Mouse (Mus musculus) cerebellum, postnatal 10 days (tissue): ENCODE data around the gene Mllt11.
A peak's percentile ranks its signal among the peaks of the same experiment; 100 is the strongest.

Source experiments
- DNase-seq, 2 experiments: peaks; one replicate each; pipeline ENCODE4 v3.0.0; 2021; ENCODE audit warnings: mixed read lengths in 2 of 2

Mllt11 gene

DNA sequence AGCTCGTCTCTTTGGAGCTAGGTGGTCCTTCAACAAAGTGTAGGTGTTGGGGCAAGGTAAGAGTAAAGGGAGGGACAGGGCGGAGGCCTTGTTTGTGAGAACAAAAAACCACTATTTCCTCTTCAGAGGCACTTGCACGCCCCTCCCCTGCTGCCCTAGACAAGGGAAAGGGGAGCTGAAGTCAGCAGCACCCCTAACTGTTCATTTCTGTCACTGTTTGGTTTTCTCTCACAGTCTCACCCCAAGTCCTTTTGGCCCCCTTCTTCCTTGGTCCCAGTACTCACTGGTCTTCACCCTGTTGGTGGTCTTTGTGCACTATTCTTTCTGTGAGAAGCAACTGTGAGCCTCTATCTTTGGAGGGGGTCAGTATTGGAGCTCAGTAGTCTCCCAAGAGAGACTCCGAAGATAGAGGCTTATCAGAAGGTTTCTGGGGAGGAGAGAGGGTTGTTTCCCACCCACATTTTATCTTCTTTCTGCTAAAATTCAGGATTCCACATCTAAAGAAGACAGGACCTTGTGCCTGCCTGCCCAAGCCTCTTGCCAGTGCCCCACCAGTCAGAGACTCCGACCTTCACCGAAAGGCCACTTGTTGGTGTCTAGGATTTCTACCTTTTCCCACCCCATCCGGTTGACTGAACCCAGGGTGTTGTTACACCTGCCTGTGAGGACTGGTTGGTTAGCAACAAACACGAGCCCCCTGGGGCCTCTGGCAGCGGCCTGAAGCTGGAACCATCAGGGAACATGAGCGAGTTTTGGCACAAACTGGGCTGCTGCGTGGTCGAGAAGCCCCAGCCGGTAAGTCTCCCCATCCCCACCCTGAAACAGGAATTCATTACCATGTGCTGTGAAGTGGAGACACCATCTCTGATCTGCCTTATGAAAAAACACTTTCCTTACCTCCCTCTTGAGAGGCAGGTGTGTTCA lies at the start of gene Mllt11:
TSS of gene Mllt11 (minus strand) at position 874 of the 924 bp plus-strand sequence.
- peak; percentile 32 to 36 for DNase-seq

GRCm38 (mm10) chr3:95281216-95282126 lies 49.5 kb upstream of the Mllt11 start, which contains the start of the genes Mindy1 and Prune1:
Gene Mindy1 (plus strand): TSS chr3:95281345.
Gene Prune1 (minus strand): TSS chr3:95282076.
- peak; percentile 100 for DNase-seq

DNA sequence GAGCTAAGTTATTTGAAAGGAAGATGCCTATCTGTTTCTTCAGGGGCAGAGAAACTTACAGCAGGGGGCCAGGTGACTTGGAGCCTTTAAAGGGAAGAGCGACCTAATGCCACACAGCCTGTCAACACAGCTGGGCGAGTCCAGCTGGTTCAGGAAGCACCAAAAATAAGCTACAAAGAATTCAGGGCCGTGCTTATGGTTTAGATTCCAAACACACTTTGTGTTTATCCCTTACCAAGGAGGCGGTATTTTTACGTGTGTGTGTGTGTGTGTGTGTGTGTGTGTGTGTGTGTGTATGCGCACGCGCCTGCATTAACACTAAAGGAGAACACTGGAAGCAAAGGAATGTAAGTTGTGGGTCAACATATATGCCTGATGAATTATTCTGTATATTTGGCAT lies 48.8 kb upstream of the Mllt11 start:
- DNase-seq = peak; percentile 34 to 53

- DNase-seq = no peak
Observed at GRCm38 (mm10) chr3:95277149-95277551, 45.2 kb upstream of the Mllt11 start.

DNA sequence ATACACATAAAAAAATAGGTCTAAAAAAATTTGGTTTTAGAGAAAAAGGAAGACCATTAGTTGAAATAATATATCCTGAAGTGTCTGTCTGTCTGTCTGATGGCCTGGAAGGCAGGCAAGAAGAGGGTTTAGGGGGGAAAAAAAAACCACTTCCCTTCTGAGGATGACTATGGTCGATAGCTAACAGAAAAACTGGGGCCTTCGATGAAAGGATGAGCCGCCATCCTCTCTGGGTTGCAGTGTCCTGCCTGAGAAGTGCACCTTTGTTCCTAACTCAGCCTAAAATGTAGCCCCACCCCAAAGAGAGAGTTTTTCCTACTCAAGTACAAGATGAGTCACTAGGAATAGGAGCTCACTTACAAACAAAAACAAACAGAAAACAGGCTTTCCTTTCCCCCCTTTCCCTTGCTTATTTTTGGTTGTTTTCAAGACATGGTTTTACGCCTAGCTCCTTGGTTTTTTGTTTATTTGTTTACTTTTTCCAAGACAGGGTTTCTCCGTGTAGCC lies 44.5 kb upstream of the Mllt11 start:
- no peak for DNase-seq

DNA sequence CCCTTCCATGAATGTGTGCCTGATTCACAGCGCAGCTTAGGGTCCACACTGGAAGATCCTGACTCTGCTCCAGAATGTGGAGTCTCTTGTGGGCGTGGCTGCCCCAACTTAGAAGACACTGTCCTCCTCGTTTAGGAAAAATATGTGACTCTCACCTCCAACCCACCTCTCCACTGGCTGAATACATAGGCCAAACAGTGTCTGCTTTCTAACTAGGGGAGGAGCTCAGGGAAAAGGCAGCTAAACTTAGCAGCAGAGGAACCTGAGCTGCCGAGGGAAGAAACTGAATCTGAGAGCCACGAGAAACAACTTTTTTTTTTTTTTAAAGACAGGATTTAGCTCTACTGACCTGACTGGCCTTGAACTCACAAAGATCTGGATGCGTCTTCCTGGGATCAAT lies 43.2 kb upstream of the Mllt11 start:
- no peak for DNase-seq

DNA sequence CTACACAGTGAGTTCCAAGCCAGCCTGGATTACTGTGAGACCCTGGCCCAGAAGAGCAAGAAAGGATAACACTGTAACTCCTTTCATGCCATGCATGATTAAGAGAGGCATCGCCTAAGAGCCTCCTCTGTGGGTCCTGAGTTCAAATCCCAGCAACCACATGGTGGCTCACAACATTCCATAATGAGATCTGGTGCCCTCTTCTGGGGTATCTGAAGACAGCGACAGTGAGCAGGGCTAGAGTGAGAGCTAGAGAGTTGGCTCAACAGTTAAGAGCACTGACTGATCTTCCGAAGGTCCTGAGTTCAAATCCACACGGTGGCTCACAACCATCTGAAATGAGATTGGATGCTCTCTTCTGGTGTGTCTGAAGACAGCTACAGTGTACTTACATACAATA lies 42.5 kb upstream of the Mllt11 start:
- no peak for DNase-seq

GRCm38 (mm10) chr3:95273471-95273870 lies 41.5 kb upstream of the Mllt11 start:
- peak; percentile 84 to 92 for DNase-seq

DNA sequence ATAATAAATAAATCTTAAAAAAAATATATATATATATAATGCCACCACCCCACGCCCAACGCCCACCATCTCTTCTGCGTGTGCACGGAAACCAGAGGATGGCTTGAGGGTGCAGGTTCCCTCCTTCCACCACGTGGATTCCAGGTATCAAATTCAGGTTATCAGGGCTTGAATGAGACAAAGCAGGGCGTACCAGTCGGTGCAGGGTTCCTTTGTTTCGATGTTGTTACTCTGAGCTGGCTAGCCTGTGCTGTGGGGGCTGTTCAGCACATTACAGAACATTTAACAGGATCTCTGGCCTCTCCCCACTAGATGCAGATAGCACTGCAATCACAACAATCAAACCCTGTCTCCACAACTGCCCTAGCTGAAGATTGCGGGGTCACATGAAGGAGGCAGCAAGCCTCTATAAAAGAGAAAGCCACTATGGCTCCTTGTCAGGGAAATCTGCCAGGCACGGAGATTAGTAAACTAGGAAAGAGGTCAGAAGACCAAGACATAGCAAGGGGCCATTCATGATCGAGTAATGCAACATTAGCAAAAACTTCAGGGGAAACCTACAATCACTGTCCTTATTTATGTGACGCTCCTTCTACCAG lies 38.9 kb upstream of the Mllt11 start:
- no peak for DNase-seq

- no peak for DNase-seq
Observed at GRCm38 (mm10) chr3:95269789-95270188, 37.8 kb upstream of the Mllt11 start.

- DNase-seq = no peak
Observed at GRCm38 (mm10) chr3:95267855-95268254, 35.9 kb upstream of the Mllt11 start.

GRCm38 (mm10) chr3:95266052-95266451 lies 34.1 kb upstream of the Mllt11 start:
- DNase-seq = no peak

DNA sequence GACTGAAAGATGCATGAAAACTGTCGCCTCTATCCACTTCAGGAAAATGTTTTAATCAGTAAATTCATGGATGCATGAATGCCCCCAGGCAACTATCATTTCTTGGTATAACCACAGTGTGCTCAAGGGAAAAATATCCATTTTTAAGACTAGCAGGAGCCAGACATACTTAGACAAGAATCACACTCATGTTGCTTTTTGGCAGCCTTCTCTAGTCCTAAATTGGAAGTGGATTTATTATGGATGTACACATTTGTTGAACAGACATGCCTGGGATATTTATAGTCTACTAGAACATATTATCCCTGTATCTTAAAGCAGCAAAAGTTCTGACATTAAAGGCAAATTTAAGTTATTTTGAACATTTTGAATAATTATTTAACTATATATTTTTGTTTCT lies 32.8 kb upstream of the Mllt11 start:
- DNase-seq = no peak

GRCm38 (mm10) chr3:95263089-95263739 lies 31.2 kb upstream of the Mllt11 start:
- DNase-seq = peak; percentile 79

- no peak for DNase-seq
Observed at GRCm38 (mm10) chr3:95261975-95262374, 30.0 kb upstream of the Mllt11 start.

DNA sequence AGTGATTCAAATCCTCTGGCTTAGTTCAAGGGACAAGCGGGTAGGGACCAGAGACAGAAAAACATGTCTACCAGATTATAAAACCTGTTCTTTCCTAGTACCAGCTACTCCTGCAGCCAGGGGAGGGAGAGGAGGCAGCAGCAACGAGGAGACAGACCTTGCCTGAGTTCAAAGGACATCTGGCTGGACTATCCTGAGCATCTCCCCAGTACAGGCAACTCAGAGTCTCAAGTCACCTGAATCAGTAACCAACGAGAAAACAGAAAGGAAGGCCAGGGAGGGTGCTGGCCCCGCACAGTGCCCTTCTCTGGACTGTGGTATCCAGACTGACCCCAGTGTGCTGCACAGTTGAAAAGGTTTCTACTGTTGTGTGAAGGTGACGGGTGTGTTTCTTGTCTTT lies 25.0 kb upstream of the Mllt11 start:
- DNase-seq = no peak

DNA sequence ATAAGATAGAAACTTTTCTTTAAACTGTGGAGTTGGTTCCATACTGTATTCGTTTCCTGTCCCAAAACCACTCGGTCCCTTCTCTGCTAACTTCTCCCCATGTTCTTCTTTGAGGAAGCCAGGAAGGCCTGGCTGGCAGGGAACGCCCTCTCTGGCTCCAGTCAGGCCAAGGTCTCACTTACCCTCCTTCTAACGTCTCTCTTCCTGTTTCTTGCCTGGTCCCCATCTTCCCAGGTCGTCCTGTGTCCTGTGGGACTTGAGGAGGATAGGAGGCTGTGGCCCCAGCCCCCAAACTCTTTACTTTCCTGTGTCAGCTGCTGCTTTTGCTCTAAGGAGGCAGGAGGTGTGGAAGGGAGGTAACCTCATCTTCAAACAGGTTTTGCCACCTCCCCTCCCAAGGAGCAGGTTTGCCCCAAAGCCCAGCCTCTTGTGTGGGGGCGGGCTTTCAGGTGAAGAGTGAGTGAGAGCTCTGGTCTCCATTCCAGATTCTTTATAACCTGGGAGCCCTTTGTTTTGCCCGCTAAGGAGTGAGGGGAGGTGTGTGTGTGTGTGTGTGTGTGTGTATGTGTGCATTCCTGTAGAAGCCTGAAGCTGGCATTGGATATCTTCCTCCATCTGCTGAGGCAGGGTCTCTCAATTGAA lies 18.9 kb upstream of the Mllt11 start, which contains the start of gene Bnipl:
TSS of gene Bnipl (minus strand) at position 411 of the 642 bp plus-strand sequence.
- no peak for DNase-seq

GRCm38 (mm10) chr3:95250361-95250760 lies 18.4 kb upstream of the Mllt11 start:
- peak; percentile 61 to 63 for DNase-seq

DNA sequence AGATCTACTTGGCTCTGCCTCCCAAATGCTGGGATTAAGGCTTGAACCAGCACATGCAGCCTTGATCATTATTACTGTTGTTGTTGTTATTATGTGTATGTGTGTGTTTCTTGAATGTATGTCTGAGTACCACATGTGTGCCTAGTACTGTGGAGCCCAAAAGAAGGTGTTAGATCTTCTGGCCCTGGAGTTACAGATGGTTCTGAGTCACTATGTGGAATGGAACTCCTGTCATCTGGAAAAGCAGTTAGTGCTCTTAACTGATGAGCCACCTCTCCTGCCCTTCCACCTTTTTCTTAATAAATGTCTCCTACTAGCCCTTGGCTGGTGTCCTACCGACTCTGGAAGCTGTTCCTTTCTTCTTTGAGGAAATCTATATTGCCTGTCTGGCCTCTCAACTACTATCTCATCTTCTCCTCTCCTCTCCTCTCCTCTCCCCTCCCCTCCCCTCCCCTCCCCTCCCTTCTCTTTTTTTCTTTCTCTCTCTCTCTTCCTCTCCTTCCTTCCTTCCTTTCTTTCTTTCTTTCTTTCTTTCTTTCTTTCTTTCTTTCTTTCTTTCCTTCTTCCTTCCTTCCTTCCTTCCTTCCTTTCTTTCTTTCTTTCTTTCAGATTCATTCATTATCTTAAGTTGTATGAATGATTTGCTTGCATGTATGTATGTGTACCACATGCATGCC lies 15.8 kb upstream of the Mllt11 start:
- DNase-seq = no peak

GRCm38 (mm10) chr3:95246465-95247231 lies 14.7 kb upstream of the Mllt11 start:
- DNase-seq = peak; percentile 76 to 78
